Mouse (Mus musculus): ENCODE data around the gene Sod3.

DNA sequence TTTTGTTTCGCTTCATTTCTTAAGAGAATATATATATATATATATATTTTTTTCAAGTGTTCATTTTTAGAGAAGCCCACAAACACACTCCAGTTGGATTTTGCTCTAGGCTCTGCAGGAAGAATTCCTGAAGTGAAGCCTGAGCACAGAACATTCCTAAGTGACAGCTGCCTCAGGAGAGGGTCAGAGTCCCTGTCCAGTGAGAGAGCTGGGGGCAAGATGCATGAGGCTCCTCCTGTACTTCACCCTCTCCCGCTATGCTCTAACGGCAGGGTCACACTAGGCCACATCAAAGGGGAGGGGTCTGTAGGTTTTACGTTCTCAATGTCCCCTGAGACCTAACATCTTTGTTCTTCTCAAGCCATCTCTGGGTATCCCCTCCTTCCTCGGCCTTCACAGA, 930 bp downstream of the Sod3 start:
- TF ChIP-seq CTCF (IDR thresholded peaks at IDR 0.05; ENCODE audit: low read depth) (no peak), EP300 (optimal IDR thresholded peaks at IDR 0.05) (no peak)
